Mouse (Mus musculus) right cerebral cortex, adult 2 months (tissue): Measurements from ENCODE around the gene C1qtnf9.
A peak's percentile ranks its signal among the peaks of the same experiment; 100 is the strongest.

Experiments used
- DNase-seq, 2 experiments: peaks; one replicate each; pipeline ENCODE4 v3.0.0; 2021 to 2022; ENCODE audit warnings: low spot score in 2 of 2

The C1qtnf9 gene

DNA sequence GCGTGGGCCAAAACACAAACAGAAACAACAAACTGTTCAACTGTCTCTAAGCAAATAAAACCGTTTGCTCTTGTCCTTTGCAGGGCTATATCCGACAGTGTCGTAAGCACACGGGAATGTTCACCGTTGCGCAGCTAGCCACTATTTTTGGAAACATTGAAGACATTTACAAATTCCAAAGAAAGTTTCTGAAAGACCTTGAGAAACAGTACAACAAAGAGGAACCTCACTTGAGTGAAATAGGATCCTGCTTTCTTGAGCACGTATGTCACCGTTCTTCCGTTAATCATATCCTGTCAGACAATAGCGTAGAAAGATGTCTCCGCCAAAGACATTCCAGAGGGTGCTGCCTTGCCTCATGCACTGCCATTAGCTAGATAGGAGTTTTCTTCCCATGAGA is 18.1 kb upstream of the C1qtnf9 start:
- no peak for DNase-seq

DNA sequence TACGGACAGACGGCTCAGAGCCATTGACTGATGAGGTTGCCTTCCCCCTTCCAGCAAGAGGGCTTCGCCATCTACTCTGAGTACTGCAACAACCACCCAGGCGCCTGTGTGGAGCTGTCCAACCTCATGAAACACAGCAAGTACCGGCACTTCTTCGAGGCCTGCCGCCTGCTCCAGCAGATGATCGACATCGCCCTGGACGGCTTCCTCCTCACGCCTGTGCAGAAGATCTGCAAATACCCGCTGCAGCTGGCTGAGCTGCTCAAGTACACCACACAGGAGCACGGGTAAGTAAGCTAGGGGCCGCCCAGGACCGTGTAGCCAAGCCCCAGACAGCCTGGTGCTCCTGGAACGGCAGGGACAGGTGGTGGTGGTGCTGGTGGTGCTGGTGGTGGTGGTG is 16.4 kb upstream of the C1qtnf9 start:
- no peak for DNase-seq

DNA sequence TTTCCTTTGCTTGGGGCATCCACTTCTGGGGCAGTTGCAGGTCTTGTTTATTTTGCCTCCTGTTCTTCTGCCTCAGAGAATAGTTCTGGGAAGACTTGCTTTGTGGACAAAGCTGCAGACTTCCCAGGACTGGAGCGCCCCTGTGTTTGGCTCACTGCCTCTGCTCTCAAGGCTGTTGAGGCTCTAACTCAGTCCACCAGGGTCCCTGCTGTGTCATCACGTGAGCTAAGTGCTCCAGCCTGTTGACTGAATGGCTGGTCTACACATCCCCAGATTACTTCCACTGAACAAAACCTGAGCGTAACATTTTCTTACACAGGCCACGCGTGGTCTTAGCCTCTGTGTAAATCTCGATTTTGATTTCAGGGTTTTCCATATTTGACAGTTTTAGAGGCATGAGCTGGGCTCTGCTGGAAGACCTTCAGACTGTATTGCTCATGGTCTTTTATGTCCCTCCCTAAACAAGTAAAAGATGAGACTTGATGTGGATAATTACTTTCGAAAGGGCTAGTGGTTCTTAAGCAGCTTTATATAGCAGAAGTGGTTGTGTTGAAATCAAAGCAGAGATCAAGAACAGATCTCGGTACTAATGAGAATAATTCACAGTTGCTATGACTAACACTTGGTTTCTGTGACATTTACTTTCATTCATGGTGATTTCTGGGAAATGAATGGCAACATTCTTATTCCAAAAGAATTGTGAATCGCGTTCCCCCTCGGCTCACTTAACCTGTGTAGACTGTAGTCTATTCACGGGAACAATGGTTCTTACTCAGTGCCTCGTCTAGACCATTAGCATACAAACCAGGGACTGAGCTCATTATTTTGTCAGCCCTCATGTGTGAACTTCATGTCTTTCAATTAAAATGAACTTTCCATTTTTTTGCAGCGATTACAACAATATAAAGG is 14.8 kb upstream of the C1qtnf9 start:
- no peak for DNase-seq

DNA sequence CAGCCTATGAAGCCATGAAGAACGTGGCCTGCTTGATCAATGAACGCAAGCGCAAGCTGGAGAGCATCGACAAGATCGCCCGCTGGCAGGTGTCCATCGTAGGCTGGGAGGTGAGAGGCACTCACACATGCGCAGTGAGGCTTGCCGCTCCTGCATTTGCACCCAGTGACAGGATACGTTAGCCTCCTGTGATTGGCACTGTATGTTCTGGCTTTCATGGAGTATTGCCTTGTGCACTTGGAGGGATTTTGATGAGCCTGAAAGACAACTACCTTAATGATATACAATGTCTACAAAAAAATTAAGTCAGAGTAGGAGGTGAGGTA is 14.2 kb upstream of the C1qtnf9 start:
- DNase-seq = no peak

DNA sequence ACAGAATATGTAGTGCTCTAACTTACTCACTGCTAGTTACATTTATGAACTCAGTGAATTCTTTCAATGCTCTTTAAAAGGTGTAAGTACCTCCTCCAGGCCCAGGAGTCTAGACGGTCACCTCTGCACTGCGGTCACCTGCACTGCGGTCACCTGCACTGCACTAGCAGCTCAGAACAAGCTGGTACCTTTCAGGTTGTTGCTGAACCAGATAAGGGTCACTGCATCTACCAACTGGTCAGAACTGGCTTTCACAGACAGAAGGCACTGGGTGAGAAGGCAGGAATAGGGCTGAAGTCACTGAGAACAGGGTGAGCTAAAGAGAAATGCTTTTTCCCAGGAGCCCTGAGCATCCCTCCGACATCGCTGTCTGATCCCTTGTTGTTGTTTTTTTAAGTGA is 13.3 kb upstream of the C1qtnf9 start:
- no peak for DNase-seq

DNA sequence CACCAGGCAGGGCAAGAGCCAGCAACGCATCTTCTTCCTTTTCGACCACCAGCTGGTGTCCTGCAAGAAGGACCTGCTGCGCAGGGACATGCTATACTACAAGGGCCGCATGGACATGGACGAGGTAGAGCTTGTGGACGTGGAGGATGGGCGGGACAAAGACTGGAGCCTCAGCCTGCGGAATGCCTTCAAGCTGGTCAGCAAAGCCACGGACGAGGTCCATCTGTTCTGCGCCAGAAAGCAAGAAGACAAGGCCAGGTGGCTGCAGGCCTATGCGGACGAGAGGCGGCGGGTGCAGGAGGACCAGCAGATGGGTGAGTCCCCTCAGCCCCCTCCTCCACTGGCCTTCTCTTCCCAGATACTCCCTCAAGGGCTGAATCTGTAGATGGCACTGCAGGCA is 11.7 kb upstream of the C1qtnf9 start:
- no peak for DNase-seq

DNA sequence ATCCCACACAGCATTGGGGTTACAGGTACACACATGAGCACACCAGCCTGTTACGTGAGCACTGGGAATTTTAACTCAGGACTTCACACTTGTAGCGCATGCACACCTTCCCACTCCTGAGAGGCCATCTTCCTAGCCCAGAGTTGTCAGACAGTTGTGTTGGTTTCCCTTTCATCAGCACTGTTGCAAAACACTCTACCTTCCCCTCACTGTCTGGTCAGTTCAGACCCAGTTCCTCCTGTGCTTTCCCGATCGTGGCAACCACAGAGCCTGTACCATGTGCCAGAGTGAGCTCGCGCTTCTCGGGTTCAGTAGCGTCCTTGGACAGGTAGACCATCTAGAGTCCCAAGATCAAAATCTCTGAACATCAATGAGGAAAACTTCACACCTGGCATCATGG is 10.7 kb upstream of the C1qtnf9 start:
- no peak for DNase-seq

DNA sequence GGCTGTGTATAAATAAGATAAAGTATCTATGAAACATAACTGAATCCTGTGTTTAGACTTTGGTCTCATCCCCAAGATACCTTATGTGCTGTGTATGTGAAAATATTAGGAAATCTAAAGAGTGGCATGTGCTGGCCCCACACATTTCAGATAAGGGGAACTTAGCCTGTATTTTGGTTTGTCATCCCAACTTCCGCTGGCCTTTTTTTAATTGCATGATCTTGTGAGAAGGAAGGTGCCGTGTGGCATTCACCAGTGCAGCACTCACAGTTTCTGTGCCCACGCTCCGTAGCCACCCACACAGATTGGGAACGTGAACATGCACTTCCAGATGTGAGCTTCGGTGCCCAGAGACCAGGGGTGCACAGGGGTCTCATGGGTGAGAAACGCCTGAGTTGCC is 10.2 kb upstream of the C1qtnf9 start:
- no peak for DNase-seq

DNA sequence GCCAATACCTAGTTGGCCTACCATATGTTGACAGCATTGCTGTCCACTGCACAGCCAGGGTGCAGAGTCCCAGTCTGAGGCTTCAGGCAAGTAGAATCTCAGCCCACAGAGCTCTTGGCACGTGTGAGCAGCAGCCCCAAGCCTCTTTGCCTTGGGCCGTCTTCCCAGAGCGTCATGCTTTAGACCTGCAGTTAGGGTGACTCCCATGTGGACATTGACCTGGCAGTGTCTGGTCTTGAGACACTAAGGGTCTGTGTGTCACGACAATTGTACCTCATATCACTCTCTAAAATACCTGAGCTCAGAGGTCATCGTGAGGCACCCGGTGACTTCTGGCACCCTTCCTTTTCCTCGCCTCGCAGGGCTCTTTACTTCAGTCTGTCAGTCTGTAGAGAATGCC is 8.8 kb upstream of the C1qtnf9 start:
- no peak for DNase-seq

DNA sequence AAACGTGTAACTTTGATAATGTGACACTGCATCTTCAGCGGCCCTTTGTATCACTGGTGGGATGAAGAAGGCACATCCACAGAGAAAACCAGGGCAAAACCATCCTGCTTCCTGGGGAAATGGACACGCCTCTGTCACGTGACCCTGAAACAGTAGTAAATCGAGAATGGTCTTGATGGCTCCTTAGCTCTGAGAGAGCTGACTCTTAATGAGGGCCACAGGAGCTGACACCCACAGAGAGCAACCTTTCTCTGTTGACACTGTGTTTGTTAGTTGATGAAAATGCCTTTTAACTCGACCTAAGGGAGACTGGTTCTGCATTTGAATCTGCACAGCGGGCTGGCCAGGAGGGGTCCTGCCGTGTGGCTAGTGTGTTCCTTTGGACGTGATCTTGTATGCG is 6.1 kb upstream of the C1qtnf9 start:
- DNase-seq = no peak

DNA sequence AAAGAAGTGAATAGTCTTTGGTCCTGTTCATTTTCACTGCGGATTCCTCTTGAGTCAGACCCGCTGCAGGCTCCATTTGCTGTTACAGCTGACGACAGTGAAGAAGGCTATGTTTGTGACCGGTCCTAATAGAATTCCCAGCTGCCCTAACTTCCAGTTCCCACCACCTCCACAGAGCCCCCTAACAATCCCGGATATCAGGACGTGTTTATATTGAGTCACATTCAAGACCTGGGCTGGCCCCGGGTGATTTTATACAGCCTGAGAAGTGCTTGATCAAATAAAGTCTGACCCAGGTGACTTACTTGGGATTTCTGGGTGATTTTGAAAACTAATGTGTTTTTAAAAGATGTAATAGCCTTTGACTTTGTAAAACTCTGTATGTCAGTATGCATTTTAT is 5.2 kb upstream of the C1qtnf9 start:
- DNase-seq = no peak

DNA sequence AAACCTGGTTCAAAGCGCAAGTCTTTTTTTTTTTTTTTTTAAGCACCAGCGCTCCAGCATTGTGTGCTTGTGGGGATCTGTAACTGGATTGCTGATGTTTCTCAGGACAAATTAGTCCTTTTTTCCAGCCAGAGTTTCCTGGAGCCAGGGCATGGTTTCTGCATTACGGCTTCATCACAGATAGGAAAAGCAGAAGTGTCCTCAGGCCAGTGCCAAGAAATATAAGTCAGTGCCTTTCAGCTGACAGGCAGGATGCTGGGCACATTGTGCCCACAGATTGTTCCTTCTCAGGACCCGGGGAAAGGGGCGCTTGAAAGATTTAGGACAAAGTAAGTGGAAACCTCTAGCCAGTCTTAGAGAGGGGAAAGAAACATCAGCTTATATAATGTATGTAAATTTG is 4.2 kb upstream of the C1qtnf9 start:
- no peak for DNase-seq

DNA sequence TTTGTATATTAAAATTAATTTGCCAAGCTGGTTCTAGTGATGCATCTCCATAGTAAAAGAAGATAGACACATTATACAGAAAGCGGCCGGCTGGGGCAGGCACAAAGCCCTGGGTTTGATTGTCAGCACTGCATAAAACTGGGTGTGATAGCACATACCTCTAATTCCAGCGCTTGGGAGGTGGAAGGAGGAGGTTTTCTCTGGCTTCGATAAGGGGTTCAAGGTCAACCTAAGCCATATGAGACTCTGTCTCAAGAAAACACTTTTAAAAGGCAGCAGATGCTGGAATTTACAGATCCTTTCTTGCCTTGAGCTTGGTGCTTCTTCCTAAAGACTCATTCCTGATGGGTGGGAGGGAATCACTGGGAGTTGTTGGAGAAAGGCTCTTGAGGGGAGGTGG is 3.4 kb upstream of the C1qtnf9 start:
- no peak for DNase-seq

DNA sequence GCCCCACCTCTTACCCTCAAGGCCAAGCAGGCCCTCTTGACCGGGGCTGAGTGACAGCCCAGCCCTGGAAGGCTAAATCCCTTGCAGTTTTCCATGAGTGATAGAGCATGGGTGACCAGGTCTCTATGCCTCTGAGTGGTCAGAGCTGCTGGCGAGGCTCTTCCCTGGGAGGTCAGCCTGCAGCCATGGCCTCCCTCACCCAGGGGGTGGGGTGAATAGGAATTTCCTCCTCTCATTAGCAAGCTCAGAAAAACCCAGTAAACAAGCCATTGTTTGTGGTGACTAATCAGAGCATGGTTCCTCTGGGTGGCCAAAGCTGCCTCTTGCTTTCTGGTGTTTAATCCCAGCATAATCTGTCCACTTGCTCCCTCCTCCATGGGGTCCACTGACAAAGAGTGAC is 2.9 kb upstream of the C1qtnf9 start:
- no peak for DNase-seq

DNA sequence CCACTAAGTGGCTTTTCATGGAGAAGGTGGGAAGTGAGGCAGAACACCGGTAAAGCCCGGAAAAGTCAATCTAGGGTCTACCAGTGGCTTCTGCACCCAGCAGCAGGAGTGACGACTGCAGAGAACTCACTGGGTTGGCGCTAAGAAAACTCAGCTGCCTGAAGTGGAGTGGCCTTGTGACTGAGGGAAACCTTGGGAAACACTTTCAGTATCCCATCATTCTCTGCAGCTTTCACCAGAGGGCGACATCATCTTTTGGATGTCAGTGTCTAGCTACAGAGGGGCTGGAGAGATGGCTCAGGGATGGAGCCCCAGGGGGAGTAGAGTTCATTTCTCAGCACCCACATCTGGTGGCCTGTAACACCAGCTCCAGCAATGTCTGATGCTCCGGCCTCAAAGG is 1.4 kb downstream of the C1qtnf9 start:
- no peak for DNase-seq

DNA sequence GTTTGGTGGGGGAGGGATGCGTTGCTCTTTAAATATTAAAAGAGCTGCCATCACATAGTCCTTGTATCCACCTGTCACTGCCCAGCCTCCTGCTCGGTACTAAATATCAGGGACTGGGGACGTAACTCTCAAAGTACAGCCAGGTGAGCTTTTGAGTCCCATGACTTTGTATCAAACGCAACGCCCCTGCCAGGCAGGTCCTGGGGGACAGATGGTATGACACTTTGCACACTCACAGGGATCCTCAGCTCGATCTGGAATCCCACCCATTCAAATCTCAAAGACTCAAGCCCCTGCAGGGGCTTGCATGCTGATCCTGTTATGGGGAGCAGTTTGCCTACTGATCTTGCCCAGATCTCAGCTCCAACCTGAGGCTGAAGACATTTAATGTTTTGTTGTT is 2.7 kb downstream of the C1qtnf9 start:
- DNase-seq = no peak

DNA sequence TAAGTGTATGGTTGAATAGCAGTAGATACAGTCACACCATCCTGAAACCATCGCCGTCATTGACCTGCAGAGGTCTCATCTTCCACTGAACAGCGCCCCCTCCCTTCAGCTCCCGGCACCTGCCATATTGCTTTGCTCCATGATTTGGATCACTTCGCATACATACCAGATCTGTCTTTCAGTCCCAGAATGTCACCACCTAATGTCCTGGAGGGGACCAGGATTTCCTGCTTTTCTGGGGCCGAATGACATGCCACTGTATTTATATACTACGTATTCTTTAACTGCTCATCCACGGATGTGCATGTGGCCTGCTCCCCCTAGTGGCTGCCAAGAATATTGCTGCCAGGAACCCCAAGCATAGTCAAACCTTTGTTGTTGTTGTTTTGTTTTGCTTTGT is 3.1 kb downstream of the C1qtnf9 start:
- DNase-seq = peak; percentile 82 to 84

DNA sequence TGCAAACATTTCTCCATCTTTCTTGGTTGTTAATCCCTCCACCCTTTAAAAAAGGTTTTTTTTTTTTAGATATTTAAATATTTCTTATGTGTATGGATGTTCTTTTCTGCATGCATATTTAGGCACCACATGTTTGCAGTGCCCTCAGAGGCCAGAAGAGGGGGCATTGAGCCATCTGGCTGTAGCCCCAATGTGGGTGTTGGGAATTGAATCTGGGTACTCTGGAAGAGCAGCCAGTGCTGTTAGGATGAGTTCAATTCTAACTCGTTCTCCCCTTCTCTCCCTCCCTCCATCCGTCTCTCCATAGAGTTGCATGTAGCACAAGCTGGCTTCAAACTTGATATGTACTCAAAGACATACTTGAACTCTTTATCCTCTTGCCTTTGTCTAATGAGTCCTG is 5.5 kb downstream of the C1qtnf9 start:
- DNase-seq = no peak

DNA sequence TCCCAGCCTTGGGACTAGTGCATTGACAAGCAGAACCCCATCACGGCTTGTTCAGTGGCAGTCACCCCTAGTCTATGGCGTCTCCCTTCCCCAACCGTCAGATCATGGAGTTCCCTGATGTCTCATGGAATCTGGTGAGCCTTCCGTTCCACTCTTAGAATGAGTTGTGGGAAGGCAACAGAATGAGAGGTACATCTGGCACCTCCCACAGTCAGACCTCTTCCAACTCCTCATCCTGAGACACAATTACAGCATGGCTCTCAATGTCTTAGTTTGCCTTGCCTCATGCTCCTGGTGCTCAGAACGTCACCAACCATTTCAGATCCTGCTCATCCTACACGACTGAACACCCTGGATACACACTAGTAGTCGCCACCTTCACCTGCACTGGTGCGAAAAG is 8.6 kb downstream of the C1qtnf9 start:
- DNase-seq = no peak

DNA sequence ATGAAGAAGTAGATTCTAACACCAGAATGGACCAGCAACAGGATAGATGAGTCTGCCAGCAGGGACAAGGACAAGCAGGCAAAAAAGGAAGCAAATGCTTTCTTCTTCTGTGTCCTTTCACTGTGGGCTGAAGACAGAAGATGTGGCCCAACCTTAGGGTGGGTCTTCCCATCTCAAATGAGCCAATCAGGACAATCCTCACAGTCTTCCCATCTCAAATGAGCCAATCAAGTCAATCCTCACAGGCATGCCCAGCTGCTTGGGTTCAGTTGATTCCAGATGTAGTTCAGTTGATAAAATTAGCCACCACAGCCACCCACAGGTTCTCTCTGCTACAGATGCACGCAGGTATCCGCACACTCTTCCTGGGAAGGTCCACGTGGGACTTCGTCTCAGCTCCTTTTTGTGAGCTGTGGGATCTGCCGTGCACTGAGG is 9.6 kb downstream of the C1qtnf9 start:
- DNase-seq = no peak

DNA sequence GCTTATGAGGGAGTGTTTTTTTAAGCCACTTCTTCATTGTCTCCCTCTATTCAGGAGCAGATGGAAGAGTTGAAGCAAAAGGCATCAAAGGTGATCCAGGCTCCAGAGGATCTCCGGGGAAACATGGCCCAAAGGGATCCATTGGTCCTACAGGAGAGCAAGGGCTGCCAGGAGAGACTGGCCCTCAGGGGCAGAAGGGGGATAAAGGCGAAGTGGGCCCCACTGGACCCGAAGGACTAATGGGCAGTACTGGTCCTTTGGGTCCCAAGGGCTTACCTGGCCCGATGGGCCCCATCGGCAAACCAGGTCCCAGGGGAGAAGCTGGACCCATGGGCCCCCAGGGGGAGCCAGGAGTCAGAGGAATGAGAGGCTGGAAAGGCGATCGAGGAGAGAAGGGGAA is 11.3 kb downstream of the C1qtnf9 start:
- no peak for DNase-seq

DNA sequence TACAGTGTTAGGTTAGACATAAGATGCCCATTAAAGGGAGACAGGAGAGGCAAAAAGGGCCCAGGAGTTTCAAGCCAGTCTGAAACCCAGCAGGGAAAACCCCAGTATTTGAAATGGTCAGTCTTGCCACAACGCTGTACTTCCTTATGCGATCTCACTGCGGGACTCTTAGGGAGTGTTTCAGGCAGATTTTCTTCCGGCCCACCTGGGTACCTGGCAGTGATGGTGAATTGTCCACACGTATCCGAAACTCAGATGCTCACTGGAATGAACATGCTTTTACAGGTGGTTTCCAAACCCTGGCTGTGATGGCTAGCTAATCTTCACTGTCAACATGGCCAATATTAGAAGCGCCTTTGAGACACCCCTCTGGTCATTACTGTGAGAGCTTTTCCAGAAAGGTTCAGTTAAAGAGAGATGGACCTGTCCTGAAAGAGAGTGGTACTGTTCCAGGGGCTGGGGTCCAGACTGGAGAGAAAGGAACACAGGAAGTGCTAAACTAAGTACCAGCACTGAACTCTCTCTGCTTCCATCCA is 14.3 kb downstream of the C1qtnf9 start:
- DNase-seq = no peak

DNA sequence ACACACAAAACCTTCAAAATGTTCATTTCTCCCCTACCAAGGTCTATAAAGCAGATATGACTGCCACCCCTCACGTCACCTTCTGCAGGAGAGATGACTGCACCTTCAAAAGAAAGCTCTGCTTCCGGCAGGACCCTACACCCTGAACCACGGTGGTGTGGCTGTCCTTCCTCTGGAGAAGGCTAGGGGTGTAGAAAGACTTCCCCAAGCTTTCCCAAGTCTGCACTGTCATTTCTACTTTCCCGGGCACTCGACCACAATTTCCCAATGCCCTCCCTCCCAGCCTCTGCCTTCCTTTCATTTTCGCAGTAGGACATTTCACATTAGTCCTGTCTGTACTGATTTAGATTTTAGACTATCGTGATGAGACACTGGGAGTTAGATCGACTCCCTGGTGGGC is 15.3 kb downstream of the C1qtnf9 start:
- DNase-seq = no peak
